Mouse (Mus musculus): ENCODE results near the gene Gm45618.
A peak's percentile ranks its signal among the peaks of the same experiment; 100 is the strongest.
"Not testable (repeated sequence)": the region's sequence is repeated elsewhere in the genome, so short reads cannot be mapped to it uniquely, and the experiment has no call there.

Gene Gm45618

GRCm38 (mm10) chr7:142120629-142121028, at the start of gene Gm45618:
Gene Gm45618 (minus strand): TSS chr7:142120729.
- not testable (repeated sequence) for DNase-seq (ENCODE audit: low spot score in 2 of 2)

- DNase-seq (ENCODE audit: low spot score in 2 of 2) = peak in 1 of 2 experiments; percentile 28
Measured at GRCm38 (mm10) chr7:142169836-142170235, 49.3 kb upstream of the Gm45618 start.

GRCm38 (mm10) chr7:142165639-142166038, 45.1 kb upstream of the Gm45618 start, which contains the start of gene Gm4553:
Gene Gm4553 (minus strand): TSS chr7:142165739.
- not testable (repeated sequence) for DNase-seq (ENCODE audit: low spot score in 2 of 2)

- DNase-seq (ENCODE audit: low spot score in 2 of 2) = no peak
Measured at GRCm38 (mm10) chr7:142159366-142159765, 38.8 kb upstream of the Gm45618 start.

GRCm38 (mm10) chr7:142157013-142157412, 36.5 kb upstream of the Gm45618 start, which contains the start of gene Gm29735:
Gene Gm29735 (minus strand): TSS chr7:142157113.
- DNase-seq (ENCODE audit: low spot score in 2 of 2) = not testable (repeated sequence)

GRCm38 (mm10) chr7:142155308-142155707, 34.8 kb upstream of the Gm45618 start:
- no peak for DNase-seq (ENCODE audit: low spot score in 2 of 2)

- DNase-seq (ENCODE audit: low spot score in 2 of 2) = no peak
Measured at GRCm38 (mm10) chr7:142152191-142152590, 31.7 kb upstream of the Gm45618 start.

GRCm38 (mm10) chr7:142148633-142149032, 28.1 kb upstream of the Gm45618 start:
- DNase-seq (ENCODE audit: low spot score in 2 of 2) = no peak

GRCm38 (mm10) chr7:142146033-142146432, 25.5 kb upstream of the Gm45618 start:
- peak; percentile 30 to 50 for DNase-seq (ENCODE audit: low spot score in 2 of 2)

GRCm38 (mm10) chr7:142145413-142145940, 24.9 kb upstream of the Gm45618 start:
- no peak for DNase-seq (ENCODE audit: low spot score in 2 of 2)

- no peak for DNase-seq (ENCODE audit: low spot score in 2 of 2)
Measured at GRCm38 (mm10) chr7:142144507-142144906, 24.0 kb upstream of the Gm45618 start, which contains the start of gene Gm45337. Gene Gm45337 (minus strand): TSS chr7:142144607.

GRCm38 (mm10) chr7:142143506-142144010, 23.0 kb upstream of the Gm45618 start:
- DNase-seq (ENCODE audit: low spot score in 2 of 2) = not testable (repeated sequence)

GRCm38 (mm10) chr7:142140696-142141095, 20.2 kb upstream of the Gm45618 start:
- no peak for DNase-seq (ENCODE audit: low spot score in 2 of 2)

GRCm38 (mm10) chr7:142135934-142136333, 15.4 kb upstream of the Gm45618 start, which contains the start of gene Gm39115:
Gene Gm39115 (minus strand): TSS chr7:142136034.
- DNase-seq (ENCODE audit: low spot score in 2 of 2) = not testable (repeated sequence)

- DNase-seq (ENCODE audit: low spot score in 2 of 2) = peak; percentile 37 to 55
Measured at GRCm38 (mm10) chr7:142134206-142134995, 13.9 kb upstream of the Gm45618 start.

- no peak for DNase-seq (ENCODE audit: low spot score in 2 of 2)
Measured at GRCm38 (mm10) chr7:142128843-142129242, 8.3 kb upstream of the Gm45618 start.

GRCm38 (mm10) chr7:142119632-142120031, 897 bp downstream of the Gm45618 start:
- peak in 1 of 2 experiments; percentile 34 for DNase-seq (ENCODE audit: low spot score in 2 of 2)

- DNase-seq (ENCODE audit: low spot score in 2 of 2) = no peak
Measured at GRCm38 (mm10) chr7:142104747-142105146, 15.8 kb downstream of the Gm45618 start.

- DNase-seq (ENCODE audit: low spot score in 2 of 2) = peak; percentile 86 to 89
Measured at GRCm38 (mm10) chr7:142097776-142098175, 22.8 kb downstream of the Gm45618 start.

- DNase-seq (ENCODE audit: low spot score in 2 of 2) = peak; percentile 36 to 40
Measured at GRCm38 (mm10) chr7:142096701-142097100, 23.8 kb downstream of the Gm45618 start.

GRCm38 (mm10) chr7:142095183-142095931, 25.2 kb downstream of the Gm45618 start, which contains the start of gene Dusp8:
Gene Dusp8 (minus strand): TSS chr7:142095843.
- DNase-seq (ENCODE audit: low spot score in 2 of 2) = peak; percentile 96 to 97

Measured in right cerebral cortex, postnatal 10 days (tissue).